Mouse (Mus musculus) left cerebral cortex, adult 6 months (tissue): ENCODE measurements around the gene Nudt14. TPM values are rescaled to one million over a fixed set of nuclear protein-coding genes. Genes with fewer than 3 reads are reported as not detected.

Experiments used
- long read RNA-seq, 2 experiments: library from polyadenylated mRNA; unstranded; transcript quantifications; one replicate each; pipeline ENCODE4 v2.0.0; 2019 to 2020
- polyA plus RNA-seq: library from polyadenylated mRNA; unstranded; fragments of <200 nt; fragmentation: Nextera tagmentation; gene quantifications from 2 replicates; pipeline ENCODE4 v1.2.3, GENCODE M21; 2021

Gene Nudt14
- 31.0 and 36.4 TPM in 2 replicates for polyA plus RNA-seq
- long read RNA-seq, experiment 1, transcript Nudt14-202 (5 exons, 1,241 nt): major isoform, 9 of 16 reads
- long read RNA-seq, experiment 1, transcript Nudt14-201 (5 exons, 734 nt): minor isoform, 5 of 16 reads
- long read RNA-seq, experiment 1, partial matches to known transcripts: 0 of 16 reads
- long read RNA-seq, experiment 1, other reads (novel, unspliced or antisense): 0 of 16 reads
- long read RNA-seq, experiment 2, transcript Nudt14-201 (5 exons, 734 nt): minor isoform, 6 of 24 reads
- long read RNA-seq, experiment 2, transcript Nudt14-202 (5 exons, 1,241 nt): major isoform, 14 of 24 reads
- long read RNA-seq, experiment 2, partial matches to known transcripts: 0 of 24 reads
- long read RNA-seq, experiment 2, other reads (novel, unspliced or antisense): 2 of 24 reads

DNA sequence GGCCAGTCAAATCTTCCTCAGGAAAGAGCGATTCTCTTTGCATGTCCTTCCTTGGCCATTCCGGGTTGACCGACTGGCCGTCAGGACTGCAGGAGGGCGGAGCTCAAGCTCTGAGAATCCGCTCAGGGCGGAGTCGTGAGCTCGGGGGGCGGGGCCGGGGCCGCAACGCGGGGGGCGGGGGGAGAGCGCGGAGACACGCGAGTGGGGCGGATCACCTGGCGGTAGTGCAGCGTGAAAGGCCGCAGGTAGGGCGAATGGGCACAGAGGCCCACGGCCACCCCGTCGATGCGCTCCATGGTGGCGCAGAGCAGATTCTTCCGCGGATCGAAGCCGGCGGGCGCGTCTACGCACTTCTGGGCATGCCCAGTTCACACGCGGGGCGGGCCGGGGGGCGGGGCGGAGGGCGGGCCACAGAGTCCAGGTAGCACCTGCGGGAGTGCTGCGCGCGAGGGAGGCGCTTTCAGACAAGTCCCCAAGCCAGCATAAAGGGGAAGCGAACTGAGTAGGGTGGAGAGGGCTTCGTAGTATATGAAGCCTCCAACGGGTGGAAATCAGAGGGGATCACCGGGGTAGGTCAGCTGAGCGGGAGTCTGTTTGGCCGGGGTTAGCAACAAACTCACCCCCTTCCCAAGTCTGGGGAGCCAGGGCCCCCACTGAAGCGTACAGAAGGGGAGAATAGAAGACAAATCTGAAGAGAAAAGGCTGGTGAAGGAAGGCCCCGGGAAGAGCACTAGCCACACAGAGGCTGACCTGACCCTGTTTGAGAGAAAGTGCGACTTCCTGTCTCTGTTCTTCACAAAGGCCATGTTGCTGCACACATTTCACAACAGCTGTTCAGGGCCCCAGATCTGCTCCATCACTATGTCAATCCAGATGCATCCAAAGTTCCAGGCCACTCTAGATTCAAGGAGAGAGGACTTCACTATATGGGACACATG, at the start of gene Nudt14:
Nudt14 (minus strand) TSS at position 349 of the 938 bp plus-strand sequence.

DNA sequence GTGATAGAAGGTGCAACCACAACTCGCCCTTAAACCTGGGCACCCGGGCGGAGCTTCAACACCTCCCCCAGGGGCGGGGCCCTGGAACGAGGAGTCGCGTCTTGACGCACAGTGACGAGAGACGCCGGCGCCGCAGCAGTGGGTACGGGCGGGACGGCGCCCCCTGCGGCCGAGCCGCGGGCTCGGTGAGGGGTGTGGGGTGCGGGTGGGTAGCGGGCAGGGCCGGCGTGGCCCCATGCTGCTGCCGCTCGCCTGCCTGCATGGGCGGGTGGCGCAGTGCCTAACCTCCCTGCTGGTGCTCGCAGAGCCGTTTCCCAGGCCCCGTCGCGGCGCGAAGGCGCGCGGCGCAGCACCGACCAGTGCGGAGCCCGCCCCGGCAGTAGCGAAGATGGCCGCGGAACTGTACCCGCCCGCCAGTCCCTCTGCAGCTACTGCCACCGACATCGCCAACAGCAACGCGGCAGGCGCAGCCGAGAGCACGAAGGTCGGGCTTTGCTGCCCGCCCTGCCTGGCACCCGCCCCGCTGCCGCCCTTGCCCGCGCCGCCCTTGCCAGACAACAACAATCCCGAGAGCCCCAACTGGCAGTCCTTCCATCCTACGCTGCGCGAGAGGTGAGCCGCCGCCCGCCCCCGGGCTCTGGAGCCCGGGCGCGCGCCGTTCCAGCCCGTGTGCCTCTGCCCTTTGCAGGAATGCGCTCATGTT, 34.6 kb upstream of the Nudt14 start, which contains the start of gene Btbd6:
Btbd6 (plus strand) TSS at position 112 of the 703 bp plus-strand sequence.

DNA sequence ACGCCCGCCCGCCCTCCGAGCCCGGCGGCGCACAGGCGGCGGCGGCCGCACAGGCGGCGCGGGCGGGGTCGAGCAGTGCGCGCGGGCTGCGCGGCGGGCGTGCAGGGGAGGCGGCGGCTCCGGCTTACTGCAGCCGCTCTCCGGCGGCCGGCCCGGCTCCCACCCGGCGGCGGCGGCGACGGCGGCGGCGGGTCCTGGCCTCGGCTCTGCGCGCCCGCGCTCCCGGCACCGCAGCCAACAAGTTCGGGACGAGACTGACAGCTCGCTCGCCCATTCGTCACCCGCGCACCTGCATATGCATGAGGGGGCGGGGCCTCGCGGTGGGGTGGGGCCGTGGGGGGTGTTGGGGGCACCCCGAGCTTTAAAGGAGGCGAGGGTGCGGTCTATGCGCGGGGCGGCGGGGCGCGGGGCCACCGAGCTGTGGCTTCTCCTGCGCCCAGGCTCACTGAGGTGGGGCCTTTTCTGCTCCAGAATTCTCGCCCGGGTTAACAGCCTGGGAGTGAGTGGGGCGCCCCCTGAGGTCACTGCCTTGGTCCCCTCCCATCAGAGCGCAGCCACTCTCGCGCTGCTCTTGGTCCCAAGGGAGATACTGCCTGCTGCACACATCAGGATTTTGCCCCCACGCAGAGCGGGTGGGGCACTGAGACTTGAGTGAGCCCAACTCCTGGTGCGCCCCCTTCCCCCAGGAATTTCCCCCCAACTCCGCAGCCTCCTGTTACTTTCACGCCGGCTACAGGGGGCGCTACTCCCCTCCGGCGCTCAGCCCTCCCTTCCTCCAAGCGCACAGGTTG, 12.2 kb downstream of the Nudt14 start, which contains the start of gene Jag2:
Jag2 (minus strand) TSS at position 215 of the 791 bp plus-strand sequence.

Other genes with a start within 250 kb of the Nudt14 start
- gene Cep170b, start 221.7 kb downstream of the Nudt14 start, polyA plus RNA-seq: 27.8 and 28.2 TPM in 2 replicates
- gene Pld4, start 181.5 kb downstream of the Nudt14 start, polyA plus RNA-seq: 10.1 and 11.4 TPM in 2 replicates
- gene Ahnak2, start 139.5 kb downstream of the Nudt14 start, polyA plus RNA-seq: 0.54 and 0.58 TPM in 2 replicates
- gene Clba1, start 133.2 kb downstream of the Nudt14 start, polyA plus RNA-seq: 16.4 and 21.1 TPM in 2 replicates
- 10.4 and 12.2 TPM in 2 replicates for gene Cdca4, start 112.7 kb downstream of the Nudt14 start, polyA plus RNA-seq
- gene Gpr132, start 73.9 kb downstream of the Nudt14 start, polyA plus RNA-seq: not detected in 2 replicates
- 4.3 and 4.5 TPM in 2 replicates for gene Jag2, start 12.3 kb downstream of the Nudt14 start, polyA plus RNA-seq
- 41.7 and 52.1 TPM in 2 replicates for gene Btbd6, start 34.4 kb upstream of the Nudt14 start, polyA plus RNA-seq
- 22.3 and 63.3 TPM in 2 replicates for gene Brf1, start 58.6 kb upstream of the Nudt14 start, polyA plus RNA-seq
- gene Pacs2, start 72.4 kb upstream of the Nudt14 start, polyA plus RNA-seq: 6.9 and 23.1 TPM in 2 replicates
- not detected in 2 replicates for gene Tex22, start 132.4 kb upstream of the Nudt14 start, polyA plus RNA-seq
- 7.0 and 12.5 TPM in 2 replicates for gene Mta1, start 156.2 kb upstream of the Nudt14 start, polyA plus RNA-seq
- gene Crip2, start 198.1 kb upstream of the Nudt14 start, polyA plus RNA-seq: 302 and 342 TPM in 2 replicates
- gene Crip1, start 204.2 kb upstream of the Nudt14 start, polyA plus RNA-seq: 44.9 and 63.5 TPM in 2 replicates
- 0.72 and 1.0 TPM in 2 replicates for gene Tedc1, start 214.3 kb upstream of the Nudt14 start, polyA plus RNA-seq
- 18.6 and 19.9 TPM in 2 replicates for gene Tmem121, start 243.8 kb upstream of the Nudt14 start, polyA plus RNA-seq